Mouse (Mus musculus): ENCODE results near the gene Hsd17b14. TPM values are rescaled to one million over a fixed set of nuclear protein-coding genes. Genes with fewer than 3 reads are reported as not detected.

Hsd17b14 gene
- polyA plus RNA-seq, 2 experiments from 2014 or later: not detected

- ATAC-seq: no peak
Observed at GRCm38 (mm10) chr7:45530643-45531042, 24.1 kb upstream of the Hsd17b14 start.

- ATAC-seq: no peak
Observed at GRCm38 (mm10) chr7:45535676-45536075, 19.0 kb upstream of the Hsd17b14 start.

GRCm38 (mm10) chr7:45537602-45538001 is 17.1 kb upstream of the Hsd17b14 start:
- ATAC-seq: no peak

- no peak for ATAC-seq
Observed at GRCm38 (mm10) chr7:45538163-45539041, 16.3 kb upstream of the Hsd17b14 start.

DNA sequence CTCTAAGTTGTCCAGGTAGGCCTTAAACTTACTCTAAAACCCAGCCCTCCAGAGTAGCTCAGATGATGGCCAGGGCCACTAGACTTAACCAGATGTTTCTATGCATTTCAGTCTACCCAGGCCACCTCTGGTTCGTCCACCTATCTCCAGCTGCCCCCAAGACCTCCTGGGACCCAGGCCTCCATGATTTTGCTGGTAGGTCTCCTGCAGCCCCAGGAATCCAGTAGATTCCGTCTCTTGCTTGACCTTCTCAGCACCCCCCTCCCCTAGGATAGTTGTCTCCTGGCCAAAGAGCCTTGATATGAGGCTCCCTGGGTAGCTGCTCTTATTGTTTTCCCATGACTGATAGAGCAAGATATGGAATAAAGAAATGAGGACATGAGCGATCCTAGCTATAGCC is 15.6 kb upstream of the Hsd17b14 start:
- ATAC-seq: no peak

GRCm38 (mm10) chr7:45540213-45540612 is 14.5 kb upstream of the Hsd17b14 start:
- ATAC-seq: no peak

DNA sequence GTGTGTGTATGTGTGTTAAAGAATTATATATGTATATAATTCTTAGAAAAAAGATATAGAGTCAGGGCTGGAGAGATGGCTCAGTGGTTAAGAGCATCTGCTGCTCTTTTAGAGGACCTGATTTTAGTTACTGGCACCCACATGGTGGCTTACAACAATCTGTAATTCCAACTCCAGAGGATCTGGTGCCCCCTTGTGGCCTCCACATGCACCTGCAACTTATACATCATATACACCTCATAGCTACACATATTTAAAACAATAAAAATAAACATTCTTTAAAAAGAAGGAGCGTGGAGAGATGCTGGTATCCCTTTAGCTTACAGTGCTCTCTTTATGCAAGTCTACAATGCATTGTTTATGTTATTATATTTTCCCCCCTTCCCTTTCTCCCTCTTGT is 10.2 kb upstream of the Hsd17b14 start:
- ATAC-seq: no peak

GRCm38 (mm10) chr7:45549641-45550436 is 4.9 kb upstream of the Hsd17b14 start:
- ATAC-seq: no peak

DNA sequence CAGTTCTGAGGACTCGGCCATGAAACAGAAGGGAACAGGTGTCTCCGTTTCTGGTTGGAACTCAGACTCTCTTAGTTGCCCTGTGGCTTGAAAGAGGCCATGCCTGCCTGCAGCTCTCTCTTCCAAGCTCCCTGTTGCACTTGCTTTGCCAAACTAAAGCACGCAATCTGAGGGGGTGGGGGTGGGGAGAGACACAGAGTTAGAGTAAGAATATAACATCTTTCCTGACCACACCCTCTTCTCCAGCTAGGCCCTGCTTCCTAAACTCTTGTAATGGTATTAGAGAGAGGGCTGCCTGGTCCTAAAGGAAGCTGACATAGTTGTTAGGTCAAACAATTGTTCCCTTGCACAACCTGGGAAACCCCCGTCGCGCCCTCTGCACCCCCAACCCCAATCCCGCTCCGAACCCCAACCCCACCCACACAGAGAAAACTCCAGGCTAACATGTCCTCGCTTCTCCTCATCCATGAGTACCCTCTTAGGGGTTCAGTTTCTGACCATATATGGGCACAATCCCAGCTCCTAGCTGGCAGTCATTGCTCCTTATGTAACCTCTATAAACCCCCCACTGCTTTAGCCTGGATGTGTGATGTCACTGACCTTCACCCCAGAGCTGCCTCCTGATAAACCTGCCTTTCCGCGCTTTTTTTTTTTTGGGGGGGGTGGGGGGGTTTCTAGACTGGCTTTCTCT is 3.7 kb upstream of the Hsd17b14 start:
- no peak for ATAC-seq

- ATAC-seq: no peak
Observed at GRCm38 (mm10) chr7:45551512-45551883, 3.2 kb upstream of the Hsd17b14 start.

- no peak for ATAC-seq
Observed at GRCm38 (mm10) chr7:45553519-45553918, 1.2 kb upstream of the Hsd17b14 start.

DNA sequence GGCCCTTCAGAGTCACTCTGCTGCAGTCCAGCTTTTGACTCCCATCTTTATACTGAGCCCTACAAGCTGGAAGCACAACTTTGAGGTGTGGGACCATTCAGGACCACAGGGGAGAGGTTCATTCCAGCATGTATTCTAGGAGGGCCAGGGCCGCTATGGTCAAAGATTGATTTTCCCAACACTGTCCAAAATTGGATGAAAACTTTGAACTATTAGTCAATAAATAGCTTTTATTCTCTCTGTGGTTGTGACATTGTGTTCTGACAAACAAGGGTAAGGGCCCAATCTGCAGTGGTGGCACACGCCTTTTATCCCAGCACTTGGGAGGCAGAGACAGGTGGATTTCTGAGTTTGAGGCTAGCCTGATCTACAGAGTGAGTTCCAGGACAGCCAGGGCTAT is 703 bp upstream of the Hsd17b14 start:
- no peak for ATAC-seq

DNA sequence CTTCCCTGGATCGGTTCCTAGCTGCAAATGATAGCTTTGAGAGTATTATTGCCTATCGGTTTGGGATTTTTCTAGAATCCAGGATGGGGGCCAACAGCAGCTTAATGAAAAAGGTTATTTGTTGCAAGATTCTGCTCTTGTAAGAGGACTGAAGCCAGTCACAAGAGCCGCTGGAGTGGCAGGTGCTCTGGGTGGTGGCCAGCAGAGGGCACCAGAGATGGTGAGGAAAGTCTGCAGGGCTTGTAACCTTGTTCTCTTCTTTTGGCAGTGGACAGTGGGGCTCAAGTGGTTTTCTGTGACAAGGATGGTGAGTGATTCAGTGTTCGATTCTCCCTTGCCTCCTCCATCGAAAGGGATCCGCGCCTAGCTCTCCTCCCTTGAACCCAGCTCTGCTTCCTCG is 1.1 kb downstream of the Hsd17b14 start:
- ATAC-seq: peak; percentile 57

DNA sequence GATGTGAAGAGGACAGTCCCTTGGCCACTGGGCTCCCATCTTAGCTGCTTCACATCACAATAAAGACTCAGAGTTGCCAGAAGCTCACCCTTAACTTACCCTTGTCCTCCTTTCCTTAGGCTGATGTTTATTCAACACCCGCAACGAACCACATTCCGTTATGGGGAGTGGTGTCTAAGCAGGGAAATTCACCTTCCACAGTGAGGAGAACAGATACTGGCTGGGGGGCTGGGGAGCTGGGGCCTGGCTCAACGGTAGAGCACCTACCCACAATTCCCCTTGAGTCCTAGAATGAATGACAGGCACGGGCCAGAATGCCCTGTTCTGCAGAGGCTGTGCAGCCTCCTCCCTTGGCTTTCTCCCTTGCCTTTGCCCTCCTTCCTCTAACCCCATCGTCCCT is 4.2 kb downstream of the Hsd17b14 start:
- ATAC-seq: no peak

DNA sequence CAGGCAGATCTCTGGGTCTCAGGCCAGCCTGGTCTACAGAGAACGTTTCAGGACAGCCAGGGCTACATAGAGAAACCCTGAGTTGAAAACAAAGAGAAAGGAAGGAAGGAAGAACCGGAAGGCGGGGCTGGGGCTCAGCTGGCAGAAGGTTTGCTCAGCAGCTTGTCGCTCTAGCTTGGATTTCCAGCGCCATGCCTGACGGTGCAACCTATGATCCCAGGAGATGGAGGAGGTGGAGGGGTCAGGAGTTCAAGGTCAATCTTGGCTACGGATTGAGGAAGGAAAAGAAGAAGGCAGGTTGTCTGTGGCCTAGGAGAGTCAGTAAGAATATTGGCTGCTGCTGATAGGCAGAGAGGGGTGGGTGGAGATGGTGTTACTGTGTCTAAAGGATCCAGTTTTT is 5.5 kb downstream of the Hsd17b14 start:
- ATAC-seq: no peak

GRCm38 (mm10) chr7:45560843-45561623 is 6.3 kb downstream of the Hsd17b14 start:
- ATAC-seq: peak; percentile 80

DNA sequence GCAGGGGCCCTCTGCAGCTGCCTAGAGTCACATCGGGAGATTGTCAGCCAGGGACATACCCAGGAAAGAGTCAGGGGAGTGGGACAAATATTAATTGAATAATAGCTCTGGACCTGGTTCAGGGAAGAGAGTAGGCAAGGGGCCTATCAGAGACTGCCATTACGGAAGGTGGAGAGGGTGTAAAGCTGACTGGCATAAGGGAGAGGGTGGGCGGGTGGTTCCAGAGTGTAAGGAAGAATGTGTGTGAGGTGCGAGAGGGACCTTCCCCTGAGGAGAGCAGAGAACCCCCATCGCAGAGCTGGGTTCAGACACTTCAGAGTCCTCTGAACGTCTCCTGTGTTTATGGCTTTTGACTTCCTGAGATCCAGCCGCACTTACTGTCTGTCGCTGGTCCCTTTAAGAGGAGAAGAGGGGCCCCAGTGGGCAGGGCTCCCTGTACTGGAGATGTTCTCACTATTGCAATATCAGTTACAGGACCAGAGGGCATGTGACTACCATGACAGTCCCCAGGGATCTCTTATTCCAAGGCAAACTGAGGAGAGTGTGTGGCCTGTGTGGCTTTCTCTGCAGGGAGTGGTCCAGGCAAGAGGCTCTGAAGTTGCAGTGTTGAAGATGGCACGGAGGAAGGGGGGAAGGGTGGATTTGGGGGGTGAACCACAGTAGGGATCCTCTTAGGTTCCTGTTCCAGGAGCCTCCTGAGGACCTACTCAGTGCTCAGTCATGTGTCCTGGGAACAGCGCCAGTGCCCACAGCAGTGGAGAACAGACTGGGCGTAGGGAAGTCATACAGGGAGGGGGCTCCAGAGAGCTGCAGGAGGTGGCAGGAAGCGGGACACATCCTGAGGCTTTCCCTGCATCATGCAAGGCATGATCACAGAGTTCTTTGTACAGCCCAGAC is 7.2 kb downstream of the Hsd17b14 start:
- no peak for ATAC-seq

- no peak for ATAC-seq
Observed at GRCm38 (mm10) chr7:45564811-45565210, 10.1 kb downstream of the Hsd17b14 start.

DNA sequence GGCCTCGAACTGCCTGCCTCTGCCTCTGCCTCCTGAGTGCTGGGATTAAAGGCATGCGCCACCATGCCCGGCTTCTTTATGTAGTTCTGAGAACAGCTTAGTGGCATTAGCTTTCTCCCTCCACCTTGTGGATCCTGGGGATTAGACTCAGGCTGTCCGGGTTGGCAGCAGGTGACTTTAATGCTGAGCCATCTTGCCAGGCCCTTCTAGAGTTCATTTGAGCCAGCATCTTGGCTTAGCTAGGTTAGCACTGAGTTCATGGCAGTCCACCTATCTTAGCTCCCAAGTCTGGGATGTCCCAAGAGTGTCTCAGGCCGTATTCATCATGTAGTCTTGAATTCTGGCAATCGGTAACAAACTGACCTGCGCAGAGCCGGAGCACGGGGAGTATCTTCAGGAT is 10.8 kb downstream of the Hsd17b14 start:
- ATAC-seq: no peak

GRCm38 (mm10) chr7:45567112-45567779 is 12.6 kb downstream of the Hsd17b14 start:
- no peak for ATAC-seq

Data from activated CD4-positive, CD25-positive, alpha-beta regulatory T cell, adult 4 months (primary cell).